Mouse (Mus musculus): ENCODE results near the gene Phactr3. TPM values are rescaled to one million over a fixed set of nuclear protein-coding genes. Genes with fewer than 3 reads are reported as not detected.

Phactr3 gene
- total RNA-seq, 1 experiment from 2014 or later: not detected

DNA sequence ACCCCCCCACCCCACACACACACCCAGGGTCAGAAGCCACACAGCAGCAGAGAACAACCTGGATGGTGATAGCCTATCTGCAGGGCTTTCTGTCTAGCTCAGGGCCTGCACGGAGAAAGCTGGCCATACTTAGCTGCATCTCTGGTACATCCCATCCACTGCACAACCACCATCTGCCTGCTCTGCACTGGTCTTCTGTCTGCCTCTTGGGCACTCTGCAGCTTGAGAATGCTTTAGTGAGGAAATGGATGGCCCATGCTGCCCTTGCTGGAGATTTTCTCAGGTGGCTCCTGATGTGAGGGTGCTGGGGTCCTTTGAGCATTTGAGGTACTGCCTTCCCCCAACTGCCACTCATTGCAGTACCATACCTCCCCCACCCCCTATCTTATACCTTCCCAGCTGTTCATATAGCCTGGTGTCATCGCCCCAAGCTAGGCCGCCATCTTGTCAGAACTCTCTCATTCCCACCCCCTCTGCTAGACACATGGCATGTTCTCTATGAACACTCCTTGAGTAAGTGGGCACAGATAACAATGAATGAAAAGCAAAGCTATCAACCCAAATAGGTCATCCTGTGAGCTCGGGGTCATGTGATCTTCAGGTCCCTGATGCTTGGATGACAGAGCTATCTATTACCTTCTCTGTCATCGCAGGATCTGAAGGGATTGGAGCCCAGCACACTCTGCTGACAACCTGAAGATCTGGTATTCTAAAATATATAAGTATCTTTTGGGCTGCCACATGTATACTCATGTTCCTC, 13.0 kb downstream of the Phactr3 start:
- ATAC-seq (replicated peaks; ENCODE audit: low read depth, poor library complexity, severe bottlenecking): no peak

DNA sequence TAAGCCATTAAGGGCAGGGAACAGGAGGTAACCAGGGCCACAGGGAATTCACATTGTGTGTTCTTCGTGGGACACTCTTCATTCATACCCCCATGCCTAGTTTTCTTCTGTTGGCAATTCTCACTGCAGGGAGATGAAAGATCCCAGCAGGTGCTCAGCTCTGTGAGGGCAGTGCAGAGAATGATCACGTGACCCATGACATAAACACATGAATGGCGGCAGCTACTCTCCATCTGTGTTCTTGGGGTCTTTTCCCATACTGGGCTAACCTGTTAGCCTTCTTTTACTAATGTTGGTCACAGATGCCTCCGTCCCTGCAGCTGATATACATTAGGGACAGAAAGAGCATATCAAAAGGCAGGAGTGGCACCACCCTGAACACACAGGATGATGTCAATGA, 16.9 kb downstream of the Phactr3 start:
- ATAC-seq (replicated peaks; ENCODE audit: low read depth, poor library complexity, severe bottlenecking): no peak

DNA sequence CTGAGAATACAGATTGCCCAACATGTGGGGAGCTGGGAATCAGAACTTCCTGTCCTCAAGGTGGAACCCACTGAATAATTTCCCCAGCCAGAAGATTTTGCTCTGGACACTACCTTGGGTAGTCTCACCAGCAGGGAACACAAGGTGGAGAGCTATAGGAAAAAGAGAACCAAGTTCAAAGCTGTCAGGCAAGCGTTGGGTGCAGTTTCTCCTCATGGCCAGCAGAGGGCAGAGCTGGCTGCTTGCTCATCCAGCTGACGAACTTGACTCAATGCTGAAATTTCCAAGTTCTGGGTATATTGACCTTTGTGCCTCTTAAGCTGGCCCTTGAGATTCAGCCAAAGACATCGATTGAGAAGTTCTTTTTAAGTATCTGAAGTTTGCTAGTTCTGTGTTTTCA, 18.7 kb downstream of the Phactr3 start:
- ATAC-seq (replicated peaks; ENCODE audit: low read depth, poor library complexity, severe bottlenecking): peak; percentile 83

DNA sequence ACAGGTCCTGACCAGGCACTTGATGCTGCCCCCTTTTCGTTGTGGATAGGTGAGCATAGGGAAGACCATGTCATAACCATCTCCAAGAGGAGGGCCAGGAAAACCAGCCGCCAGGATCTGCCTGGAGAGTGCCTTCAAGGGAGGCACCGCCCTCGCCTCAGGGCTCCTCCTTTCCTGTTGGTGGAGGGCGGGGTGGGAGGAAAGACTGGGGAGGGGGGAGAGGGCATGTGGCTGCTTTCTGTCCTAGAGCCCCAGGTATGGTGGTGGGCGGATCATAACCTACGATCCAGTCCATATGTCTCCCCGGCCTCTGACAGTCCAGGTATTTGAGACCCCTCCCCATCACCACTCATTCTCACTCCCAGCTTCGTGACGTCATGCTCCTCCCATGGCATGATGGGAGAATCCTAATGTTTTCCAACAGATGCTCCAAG, 22.7 kb downstream of the Phactr3 start:
- no peak for ATAC-seq (replicated peaks; ENCODE audit: low read depth, poor library complexity, severe bottlenecking)

DNA sequence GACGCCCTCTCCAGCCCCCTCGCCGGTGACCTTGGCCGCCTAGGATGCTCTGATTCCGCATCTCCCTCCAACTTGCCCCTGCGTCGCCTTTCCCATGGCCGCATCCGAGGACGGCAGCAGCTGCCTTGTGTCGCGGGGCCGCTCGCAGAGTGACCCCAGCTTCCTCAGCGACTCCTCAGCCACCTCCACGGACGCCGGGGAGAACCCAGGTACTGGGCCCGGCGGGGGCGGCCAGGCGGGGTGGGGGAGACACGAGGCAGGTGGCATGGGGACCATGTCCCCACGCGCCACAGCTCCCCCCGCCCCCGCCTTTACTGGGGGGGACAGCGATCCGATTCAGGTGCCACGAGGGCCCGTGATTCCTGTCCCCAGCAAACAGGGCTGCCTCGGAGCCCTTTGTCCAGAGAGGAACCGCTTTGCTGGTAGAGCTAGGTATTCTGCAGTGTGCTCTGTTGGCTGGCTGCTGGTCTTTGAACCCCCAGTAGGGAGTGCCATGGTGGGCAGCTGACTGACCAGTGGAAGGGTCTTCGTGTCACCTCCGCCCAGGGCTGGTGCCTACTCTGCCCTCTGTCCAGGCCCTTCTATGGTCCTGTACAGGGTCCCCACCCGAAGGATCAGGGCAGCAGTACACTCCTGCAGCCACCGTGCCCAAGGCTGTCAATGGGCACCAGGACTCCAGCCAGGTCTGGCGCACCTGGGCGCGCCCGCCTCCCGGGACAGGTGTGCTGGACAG, 23.7 kb downstream of the Phactr3 start:
- ATAC-seq (replicated peaks; ENCODE audit: low read depth, poor library complexity, severe bottlenecking): no peak

DNA sequence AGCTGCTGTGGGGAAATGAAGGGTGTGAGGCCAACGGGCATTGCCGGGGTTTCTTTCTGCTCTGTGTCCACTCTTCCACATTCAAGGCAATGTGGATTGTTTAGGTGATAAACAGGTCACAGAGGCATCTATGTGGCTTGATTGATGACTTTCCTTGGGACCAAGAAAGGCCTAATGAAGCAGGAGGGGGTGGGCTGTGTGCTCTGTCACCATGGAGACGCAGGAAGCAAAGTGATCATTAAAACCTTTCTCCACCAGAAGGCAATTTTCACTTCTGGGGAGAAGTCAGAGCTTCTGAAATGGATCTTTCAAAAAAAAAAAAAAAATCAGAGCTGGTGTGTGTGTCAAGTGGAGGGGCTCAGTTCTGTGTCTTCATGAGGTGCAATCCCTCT, 24.2 kb downstream of the Phactr3 start:
- ATAC-seq (replicated peaks; ENCODE audit: low read depth, poor library complexity, severe bottlenecking): no peak

DNA sequence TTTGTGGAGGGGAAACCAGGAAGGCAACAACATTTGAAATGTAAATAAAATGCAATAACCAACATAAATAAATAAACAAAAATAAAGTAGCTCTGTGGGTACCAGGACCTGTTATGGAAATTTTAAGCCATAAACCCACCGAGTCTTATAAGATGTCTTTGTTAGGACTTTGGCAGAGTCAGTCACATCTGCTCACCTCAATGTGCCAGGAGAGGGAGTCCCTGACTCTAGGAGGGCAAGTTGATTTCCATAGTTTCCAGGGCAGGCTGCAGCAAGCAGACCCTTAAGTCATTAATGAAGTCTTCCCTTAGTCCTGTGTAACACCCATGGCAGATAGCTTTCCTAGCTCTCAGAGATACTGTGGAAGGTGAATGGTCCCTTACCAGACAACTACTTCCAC, 25.1 kb downstream of the Phactr3 start:
- ATAC-seq (replicated peaks; ENCODE audit: low read depth, poor library complexity, severe bottlenecking): no peak

DNA sequence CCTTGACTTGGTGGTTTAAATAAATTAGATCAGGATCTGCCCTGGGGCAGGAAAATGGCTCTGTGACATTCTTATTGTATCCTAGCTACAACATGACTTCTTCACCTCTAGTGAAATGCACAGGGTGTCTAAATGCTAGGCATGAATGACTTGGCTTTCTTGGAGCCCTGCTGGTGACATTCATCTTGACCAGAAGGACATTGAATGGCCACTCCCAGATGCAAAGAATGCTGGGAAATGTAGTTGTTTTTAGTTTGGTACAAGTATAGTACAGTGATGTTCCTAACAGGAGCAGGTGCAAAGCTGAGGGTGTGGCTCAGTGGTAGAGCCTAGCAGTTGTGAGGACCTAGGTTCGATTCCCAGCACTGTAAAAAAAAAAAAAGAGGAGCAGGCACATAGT, 30.5 kb downstream of the Phactr3 start:
- no peak for ATAC-seq (replicated peaks; ENCODE audit: low read depth, poor library complexity, severe bottlenecking)

DNA sequence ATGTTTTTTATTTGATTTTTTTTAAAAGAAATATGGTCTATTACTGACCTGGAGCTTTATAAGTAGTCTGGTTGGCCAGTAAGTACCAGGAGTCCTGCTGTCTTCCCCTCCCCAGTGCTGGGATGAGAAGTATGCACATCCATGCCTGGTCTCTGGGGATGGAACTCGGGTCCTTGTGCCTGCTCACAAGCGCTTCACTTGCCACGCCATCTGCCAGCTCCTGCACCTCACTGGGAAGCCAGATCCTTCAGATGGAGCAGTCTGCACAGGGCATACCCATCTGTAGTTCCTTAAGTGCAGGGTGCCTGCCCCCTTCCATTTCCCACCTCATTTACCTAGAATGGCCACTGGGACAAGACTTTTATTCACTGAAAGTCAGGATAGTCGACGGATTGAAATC, 31.9 kb downstream of the Phactr3 start:
- ATAC-seq (replicated peaks; ENCODE audit: low read depth, poor library complexity, severe bottlenecking): no peak

DNA sequence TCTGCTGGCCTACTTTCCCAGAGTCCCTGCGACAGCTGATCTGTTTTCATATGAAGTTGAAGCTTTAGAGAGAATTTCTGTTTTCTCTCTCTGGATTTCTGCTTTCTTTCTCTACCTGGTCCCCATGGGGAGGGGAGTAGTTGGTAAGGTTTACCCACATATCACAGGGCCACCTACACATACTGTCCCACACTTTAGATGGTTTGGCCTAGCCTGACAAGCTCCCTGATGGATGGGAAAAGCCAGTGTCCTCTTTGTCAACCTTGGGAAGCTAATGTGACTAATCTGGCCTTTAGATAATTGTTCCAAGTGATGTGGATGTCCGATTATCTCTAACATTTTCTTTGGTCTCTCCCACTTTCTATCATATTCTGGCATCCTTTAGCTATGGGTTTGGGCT, 34.8 kb downstream of the Phactr3 start:
- ATAC-seq (replicated peaks; ENCODE audit: low read depth, poor library complexity, severe bottlenecking): no peak

DNA sequence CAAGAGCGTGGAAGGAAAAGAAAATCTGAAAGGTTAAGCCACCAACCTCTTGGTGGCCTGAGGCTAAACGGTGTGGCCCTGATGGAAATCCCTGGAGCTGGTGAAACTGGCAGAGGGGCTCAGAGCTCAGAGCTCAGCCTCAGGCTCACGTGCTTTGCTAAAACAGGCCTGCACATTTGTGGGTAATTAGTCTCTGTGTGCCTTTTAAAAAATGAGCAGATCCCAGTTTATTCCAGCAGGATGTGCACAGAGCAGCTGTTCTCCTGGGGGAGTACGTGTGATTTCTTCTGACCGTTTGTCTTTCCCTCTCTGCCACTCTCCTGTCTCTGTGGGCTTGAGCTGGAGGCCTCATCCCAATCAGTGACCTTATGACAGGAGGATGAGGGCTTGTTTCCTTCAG, 35.4 kb downstream of the Phactr3 start:
- ATAC-seq (replicated peaks; ENCODE audit: low read depth, poor library complexity, severe bottlenecking): no peak

DNA sequence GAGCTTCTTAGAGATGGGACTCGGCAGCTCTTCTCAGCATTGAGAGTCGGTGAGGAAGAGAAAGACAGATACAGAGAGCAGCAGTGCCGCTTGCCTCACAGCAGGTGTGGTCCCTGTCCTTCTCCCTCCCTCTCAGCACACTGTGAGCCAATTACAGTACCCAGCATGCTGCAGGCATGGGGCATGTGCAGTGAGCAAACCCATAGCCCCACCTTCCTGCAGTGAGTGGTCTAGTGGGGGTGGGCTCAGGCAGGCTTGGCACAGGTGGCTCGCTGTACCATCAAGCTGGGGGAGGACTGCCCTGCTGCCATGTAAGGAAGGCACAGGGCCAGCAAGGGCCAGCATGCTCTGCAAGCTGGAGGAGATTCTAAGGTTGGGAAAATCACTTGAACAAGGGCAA, 35.8 kb downstream of the Phactr3 start:
- no peak for ATAC-seq (replicated peaks; ENCODE audit: low read depth, poor library complexity, severe bottlenecking)

DNA sequence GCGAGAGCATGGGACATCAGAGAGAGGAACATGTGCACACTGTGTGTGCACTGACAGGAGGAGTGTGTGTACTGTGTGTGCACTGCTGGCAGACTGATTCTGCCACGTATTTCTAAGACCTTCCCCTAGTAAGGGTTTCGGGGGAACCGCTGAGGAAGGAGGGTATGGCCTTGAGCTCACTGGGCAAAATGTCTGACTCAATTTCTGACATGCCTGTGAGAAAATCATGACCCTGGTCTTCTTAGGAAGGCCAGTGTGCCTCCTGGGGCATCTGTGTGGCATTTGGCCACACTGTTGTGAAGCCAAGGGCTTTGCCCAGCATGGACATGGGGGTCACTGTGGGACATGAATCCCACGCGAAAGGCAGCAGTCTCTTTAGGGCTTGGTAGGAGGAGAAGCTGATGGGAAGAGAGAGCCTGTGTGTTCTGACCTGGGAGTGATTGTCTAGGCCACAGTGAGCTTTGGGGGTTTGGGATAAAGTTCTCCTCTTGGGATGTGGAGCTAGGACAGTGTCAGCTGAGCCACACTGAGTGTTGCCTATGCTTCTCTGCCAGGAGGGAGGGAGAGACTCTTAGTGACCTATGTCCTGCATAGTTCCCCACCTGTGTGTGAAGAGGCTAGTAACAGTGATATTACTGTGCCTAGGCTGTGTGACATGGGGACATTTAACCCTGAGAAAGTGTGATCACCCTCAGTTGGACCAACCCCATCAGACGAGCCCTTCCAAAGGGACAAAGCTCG, 36.6 kb downstream of the Phactr3 start:
- ATAC-seq (replicated peaks; ENCODE audit: low read depth, poor library complexity, severe bottlenecking): no peak

DNA sequence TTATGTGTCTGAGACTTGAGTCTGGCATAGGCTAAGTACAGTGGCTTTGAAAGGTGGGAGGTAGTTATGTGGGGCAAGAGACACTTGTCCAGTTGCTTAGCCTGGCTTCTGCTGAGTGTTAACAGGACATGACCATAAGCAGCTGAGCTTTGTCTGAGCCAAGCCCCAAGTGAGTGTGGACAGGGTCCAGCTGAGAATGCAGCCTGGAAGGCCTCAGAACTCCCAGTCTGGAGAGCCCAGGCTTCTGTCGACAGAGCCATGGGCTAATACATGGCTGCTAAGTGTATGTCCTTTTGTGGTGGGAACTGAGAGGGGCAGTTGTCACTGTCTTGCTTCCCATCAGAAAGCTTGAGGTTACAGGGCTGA, 37.1 kb downstream of the Phactr3 start:
- no peak for ATAC-seq (replicated peaks; ENCODE audit: low read depth, poor library complexity, severe bottlenecking)

DNA sequence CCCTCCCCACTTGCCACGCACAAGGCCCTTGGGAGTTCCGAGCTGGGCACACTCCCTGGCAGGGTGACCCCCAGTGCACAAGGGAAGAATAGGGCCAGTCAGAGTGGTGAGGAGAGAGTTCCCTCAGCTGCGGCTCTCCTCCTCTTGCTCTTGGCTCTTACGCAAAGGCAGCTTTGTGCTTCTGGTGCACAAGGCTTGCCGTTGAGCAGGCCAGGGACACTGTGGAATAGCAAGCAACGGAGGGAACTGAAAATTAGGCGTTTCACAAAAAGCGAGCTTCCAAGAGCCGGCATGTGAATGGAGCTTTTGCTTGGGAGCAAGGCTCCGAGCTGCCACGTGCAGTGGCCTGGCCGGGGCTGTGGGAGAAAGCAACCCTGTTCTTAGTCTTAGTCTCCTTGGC, 40.2 kb downstream of the Phactr3 start:
- no peak for ATAC-seq (replicated peaks; ENCODE audit: low read depth, poor library complexity, severe bottlenecking)

DNA sequence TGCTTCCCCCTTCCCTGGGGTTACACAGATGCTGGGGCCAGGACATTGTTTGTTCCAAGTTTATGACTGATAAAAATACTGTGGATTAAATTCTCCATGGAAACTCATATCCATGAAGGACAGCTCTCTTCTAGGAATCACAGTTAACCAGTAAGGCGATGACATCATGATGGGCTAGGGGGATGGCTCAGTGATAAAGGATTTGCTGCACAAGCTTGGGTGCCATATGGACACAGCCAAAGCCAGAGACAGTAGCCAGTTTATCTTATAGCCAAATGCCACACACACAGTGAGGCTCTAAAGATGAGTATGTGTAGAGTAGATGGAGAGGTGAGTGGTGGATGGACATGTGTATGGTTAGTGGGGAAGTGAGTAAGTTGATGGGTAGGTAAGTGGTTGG, 45.2 kb downstream of the Phactr3 start:
- no peak for ATAC-seq (replicated peaks; ENCODE audit: low read depth, poor library complexity, severe bottlenecking)

DNA sequence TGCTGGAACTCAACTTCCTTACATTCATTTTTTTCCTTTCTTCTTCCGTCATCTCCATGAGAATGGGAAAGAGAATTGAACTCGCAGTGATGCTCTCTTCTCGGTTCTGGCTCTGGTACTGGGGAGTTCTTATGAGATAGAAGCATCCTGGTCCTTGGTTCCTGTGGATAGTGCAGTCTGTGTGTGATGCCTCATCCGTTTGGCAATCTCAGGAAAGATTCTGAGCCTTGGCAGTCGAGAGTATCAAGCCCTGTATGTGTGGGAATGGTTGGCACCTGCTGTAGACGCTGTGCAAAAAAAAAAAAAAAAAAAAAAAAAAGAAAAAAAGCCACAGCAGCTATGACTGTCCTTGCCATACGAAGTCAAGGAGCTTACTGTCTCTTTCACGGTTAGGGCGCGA, 47.2 kb downstream of the Phactr3 start:
- ATAC-seq (replicated peaks; ENCODE audit: low read depth, poor library complexity, severe bottlenecking): no peak

DNA sequence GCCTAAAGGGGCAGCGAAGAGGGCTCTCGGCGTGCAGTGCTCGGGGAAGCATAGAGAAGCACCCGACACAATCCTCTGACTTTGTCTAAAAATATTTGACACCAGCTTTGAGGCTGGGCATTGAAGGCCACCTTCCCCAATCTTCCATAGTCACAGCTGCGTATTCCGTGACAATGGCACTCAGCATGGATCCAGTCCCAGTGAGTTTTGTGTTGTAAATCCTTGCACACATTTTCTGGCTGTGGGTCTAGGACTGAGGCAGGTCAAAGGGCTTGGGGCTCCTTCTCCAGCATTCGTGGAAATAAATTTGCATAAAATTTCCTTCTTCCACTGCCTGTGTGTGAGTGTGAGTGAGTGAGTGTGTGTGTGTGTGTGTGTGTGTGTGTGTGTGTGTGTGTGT, 51.2 kb downstream of the Phactr3 start:
- ATAC-seq (replicated peaks; ENCODE audit: low read depth, poor library complexity, severe bottlenecking): no peak

DNA sequence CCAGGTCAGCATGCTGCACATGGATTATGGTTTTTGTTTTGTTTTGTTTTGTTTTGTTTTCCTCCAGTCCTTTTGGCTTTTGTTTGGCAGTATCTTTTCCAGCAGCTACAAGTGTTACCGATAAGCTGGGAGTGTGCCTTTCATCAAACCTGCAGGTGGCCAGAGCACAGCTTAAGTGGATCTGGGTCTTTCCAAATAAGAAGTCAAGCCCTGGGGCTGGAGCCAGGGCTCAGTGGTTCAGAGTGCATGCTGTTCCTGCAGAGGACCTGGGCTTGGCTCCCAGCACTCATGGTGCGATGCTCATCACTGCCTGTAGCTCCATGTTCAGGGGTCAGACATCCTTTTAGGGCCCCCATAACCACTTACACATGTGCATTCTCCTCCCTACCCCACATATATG, 55.2 kb downstream of the Phactr3 start:
- no peak for ATAC-seq (replicated peaks; ENCODE audit: low read depth, poor library complexity, severe bottlenecking)

DNA sequence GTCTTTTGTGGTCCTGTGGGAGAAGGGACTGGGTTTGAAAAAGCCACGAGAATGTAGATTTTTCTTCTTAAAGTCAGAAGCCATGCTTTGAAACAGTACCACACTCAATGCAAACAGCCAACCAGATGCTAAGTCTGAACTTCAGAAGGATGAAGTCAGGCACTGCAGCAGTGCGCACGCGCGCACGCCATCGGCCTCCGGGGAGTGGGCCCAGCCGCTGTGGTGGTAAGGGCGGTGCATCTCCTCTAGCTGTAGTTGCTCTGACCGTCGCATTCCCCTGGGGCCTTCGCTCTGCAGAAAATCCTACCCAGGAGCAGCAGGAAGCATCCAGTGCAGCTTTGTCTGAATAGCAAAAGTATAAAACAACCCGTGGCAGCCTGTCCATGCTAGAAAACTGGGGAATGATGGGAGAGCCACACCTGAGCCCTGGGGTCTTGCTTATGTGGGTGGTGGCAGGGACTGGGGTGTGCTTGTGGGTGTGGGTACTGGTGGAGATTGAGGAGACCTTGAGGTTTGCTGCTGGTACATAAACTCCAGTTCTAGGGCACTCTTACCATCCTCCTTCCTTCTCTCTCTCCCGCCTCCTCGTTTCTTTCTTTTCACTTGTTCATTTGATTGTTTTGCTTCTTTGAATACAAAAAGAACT, 56.6 kb downstream of the Phactr3 start:
- no peak for ATAC-seq (replicated peaks; ENCODE audit: low read depth, poor library complexity, severe bottlenecking)

DNA sequence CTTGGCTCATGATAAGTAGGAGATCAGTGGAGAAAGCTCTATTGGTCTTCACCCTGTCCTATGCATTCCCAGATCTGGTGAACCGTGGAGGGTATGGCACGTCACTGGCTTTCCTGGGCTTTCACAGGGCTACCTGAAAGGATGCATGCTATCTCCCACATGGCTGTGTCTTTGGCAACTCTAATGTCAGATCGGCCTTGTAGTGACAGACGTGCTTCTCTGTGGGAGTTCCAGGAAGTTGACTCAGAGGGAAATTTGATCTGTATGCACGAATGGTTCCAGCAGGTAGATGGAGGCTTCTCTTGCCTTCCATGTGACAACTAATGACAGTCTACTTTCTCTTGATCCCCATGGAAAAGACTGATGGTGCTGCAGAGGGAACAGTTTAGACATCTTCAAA, 65.5 kb downstream of the Phactr3 start:
- no peak for ATAC-seq (replicated peaks; ENCODE audit: low read depth, poor library complexity, severe bottlenecking)

Data from common myeloid progenitor, adult 5-6 weeks (primary cell).